Mouse (Mus musculus): ENCODE data around the gene 1700123K08Rik. TPM values are rescaled to one million over a fixed set of nuclear protein-coding genes. Genes with fewer than 3 reads are reported as not detected.
A peak's percentile ranks its signal among the peaks of the same experiment; 100 is the strongest.
"Not testable (repeated sequence)": the region's sequence is repeated elsewhere in the genome, so short reads cannot be mapped to it uniquely, and the experiment has no call there.

The 1700123K08Rik gene
- not detected in 2 replicates for polyA plus RNA-seq (2015; fragmentation: Nextera tagmentation; extraction: Ambion mirVana)

GRCm38 (mm10) chr5:138564612-138565011, at the start of gene 1700123K08Rik:
TSS of gene 1700123K08Rik (minus strand) at chr5:138564712.
- DNase-seq (ENCODE audit: low spot score) = not testable (repeated sequence)

DNA sequence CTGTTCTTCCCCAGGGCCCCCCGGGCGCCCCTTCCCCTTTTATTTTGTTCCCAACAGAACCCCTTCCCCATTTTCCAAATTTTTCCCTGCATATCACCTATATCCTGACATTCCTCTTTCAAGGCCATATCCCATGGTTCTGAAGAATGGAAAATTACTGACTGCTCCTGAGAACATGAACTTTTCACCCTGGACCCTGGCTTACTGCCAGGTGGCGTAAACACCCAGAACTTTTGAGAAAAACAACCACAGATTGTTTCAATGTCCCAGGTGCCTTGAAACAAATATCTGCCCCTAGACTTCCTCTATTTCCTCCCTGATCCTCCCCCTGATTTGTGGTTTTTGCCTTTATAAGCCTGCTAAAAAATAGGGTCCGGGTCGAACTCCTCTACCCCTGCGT, 22.9 kb upstream of the 1700123K08Rik start:
- no peak for DNase-seq (ENCODE audit: low spot score)

- DNase-seq (ENCODE audit: low spot score) = peak; percentile 68
These were observed 7.1 kb upstream of the 1700123K08Rik start for GRCm38 (mm10) chr5:138571623-138572022.

- DNase-seq (ENCODE audit: low spot score) = peak; percentile 53
These were observed 11.8 kb downstream of the 1700123K08Rik start for GRCm38 (mm10) chr5:138552718-138553117.

DNA sequence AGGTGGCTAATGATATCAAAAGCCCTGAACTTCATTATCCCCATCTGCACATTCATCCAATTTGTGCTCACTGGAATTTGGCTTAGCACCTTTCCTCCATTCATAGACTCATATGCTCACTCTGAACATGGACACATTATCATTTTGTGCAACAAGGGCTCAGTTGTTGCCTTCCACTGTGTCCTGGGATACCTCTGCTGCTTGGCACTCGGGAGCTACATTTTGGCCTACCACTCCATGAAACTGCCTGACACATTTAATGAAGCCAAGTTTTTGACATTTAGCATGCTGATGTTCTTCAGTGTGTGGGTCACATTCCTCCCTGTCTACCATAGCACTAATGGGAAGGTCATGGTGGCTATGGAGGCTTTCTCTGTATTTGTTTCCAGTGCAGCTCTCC, 32.0 kb downstream of the 1700123K08Rik start:
- DNase-seq (ENCODE audit: low spot score) = no peak

Small RNA genes within 50 kb of the gene (microRNA-seq; reads per million reads assigned to microRNA genes)
- gene Gm24082 (ENCODE audit: borderline number of aligned reads) = not detected

Other genes with a start within 250 kb of the 1700123K08Rik start
- gene Pvrig, start 222.8 kb downstream of the 1700123K08Rik start, polyA plus RNA-seq (2015; fragmentation: Nextera tagmentation; extraction: Ambion mirVana) = 0.38 and 1.0 TPM in 2 replicates
- 19.2 and 22.6 TPM in 2 replicates for gene Zfp157, start 123.2 kb downstream of the 1700123K08Rik start, polyA plus RNA-seq (2015; fragmentation: Nextera tagmentation; extraction: Ambion mirVana)
- gene Zfp68, start 55.0 kb upstream of the 1700123K08Rik start, polyA plus RNA-seq (2015; fragmentation: Nextera tagmentation; extraction: Ambion mirVana) = 63.2 and 66.1 TPM in 2 replicates
- 7.0 and 9.2 TPM in 2 replicates for gene A430033K04Rik, start 58.1 kb upstream of the 1700123K08Rik start, polyA plus RNA-seq (2015; fragmentation: Nextera tagmentation; extraction: Ambion mirVana)
- gene Fam20c, start 189.8 kb upstream of the 1700123K08Rik start, polyA plus RNA-seq (2015; fragmentation: Nextera tagmentation; extraction: Ambion mirVana) = 2.7 and 3.0 TPM in 2 replicates

Data from thymus, postnatal 0 days (tissue).